Mouse (Mus musculus) kidney, embryonic 15.5 days (tissue): ENCODE data around the gene Msrb3. TPM values are rescaled to one million over a fixed set of nuclear protein-coding genes. Genes with fewer than 3 reads are reported as not detected.

Source experiments
- ATAC-seq: fragments of 200-750 bp; cut with Nextera tagmentation; replicated peaks from 2 replicates; pipeline ENCODE4 v1.8.0; 2017; ENCODE audit warnings: moderate TSS enrichment; ENCODE audit not compliant: low FRiP score
- H3K27ac ChIP-seq: fragments of 300-500 bp; sonication (generic); 2 replicates; pipeline ENCODE4 v1.5.1; 2015; ENCODE audit warnings: mild to moderate bottlenecking, inconsistent platforms
- H3K27me3 ChIP-seq: fragments of 300-500 bp; sonication (generic); 2 replicates; pipeline ENCODE4 v1.6.1; 2015; ENCODE audit warnings: inconsistent platforms
- H3K36me3 ChIP-seq: fragments of 300-500 bp; sonication (generic); 2 replicates; pipeline ENCODE4 v1.6.1; 2015; ENCODE audit warnings: inconsistent platforms
- H3K4me1 ChIP-seq: fragments of 300-500 bp; sonication (generic); 2 replicates; pipeline ENCODE4 v1.6.1; 2015; ENCODE audit warnings: inconsistent platforms
- H3K4me2 ChIP-seq: fragments of 300-500 bp; sonication (generic); 2 replicates; pipeline ENCODE4 v1.6.1; 2015; ENCODE audit warnings: moderate library complexity, mild to moderate bottlenecking, inconsistent platforms
- H3K4me3 ChIP-seq: fragments of 300-500 bp; sonication (generic); replicated peaks from 2 replicates; pipeline ENCODE4 v1.5.1; 2015; ENCODE audit warnings: mild to moderate bottlenecking, inconsistent platforms
- H3K9ac ChIP-seq: fragments of 300-500 bp; sonication (generic); 2 replicates; pipeline ENCODE4 v1.6.1; 2015; ENCODE audit warnings: mild to moderate bottlenecking, inconsistent platforms
- H3K9me3 ChIP-seq: fragments of 300-500 bp; sonication (generic); replicated peaks from 2 replicates; pipeline ENCODE4 v1.6.1; 2016; ENCODE audit warnings: inconsistent platforms
- WGBS: fragments of 180-500 bp; shearing (Covaris S2); methylation state at CpG from one replicate; pipeline ENCODE4 v1.1.7; 2015; ENCODE audit warnings: mixed read lengths; 5-methylcytosine and 5-hydroxymethylcytosine counted together
- polyA plus RNA-seq: library from polyadenylated mRNA; unstranded; fragments of >200 nt; fragmentation: Nextera tagmentation; extraction: Ambion mirVana; gene quantifications from 2 replicates; pipeline ENCODE4 v1.2.1, GENCODE M21; 2015

Gene Msrb3
- polyA plus RNA-seq, 1 experiment from 2014 or later: 8.5 TPM

DNA sequence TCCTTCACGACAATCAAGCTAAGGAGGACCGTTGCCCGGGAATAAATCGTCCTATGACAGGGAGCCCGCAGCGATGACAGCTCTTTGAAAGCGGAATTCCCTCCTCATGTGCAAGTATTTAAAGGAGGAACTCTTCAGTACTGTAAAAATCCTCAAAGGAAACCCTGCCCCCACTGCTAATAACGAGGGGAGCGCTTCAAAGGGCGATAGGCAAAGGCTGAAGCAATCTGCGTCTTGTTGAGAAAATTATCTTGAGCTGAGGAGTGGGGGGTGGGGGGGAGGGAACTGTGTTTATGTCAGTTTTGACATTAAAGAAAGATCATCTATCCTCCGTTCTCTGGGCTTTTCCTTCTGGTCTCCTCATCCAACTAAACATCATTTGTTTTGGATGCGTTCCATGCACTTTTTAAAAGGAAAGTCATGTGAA is 104.5 kb downstream of the Msrb3 start:
- H3K4me2 ChIP-seq: peak overlapping the region; percentile 28

DNA sequence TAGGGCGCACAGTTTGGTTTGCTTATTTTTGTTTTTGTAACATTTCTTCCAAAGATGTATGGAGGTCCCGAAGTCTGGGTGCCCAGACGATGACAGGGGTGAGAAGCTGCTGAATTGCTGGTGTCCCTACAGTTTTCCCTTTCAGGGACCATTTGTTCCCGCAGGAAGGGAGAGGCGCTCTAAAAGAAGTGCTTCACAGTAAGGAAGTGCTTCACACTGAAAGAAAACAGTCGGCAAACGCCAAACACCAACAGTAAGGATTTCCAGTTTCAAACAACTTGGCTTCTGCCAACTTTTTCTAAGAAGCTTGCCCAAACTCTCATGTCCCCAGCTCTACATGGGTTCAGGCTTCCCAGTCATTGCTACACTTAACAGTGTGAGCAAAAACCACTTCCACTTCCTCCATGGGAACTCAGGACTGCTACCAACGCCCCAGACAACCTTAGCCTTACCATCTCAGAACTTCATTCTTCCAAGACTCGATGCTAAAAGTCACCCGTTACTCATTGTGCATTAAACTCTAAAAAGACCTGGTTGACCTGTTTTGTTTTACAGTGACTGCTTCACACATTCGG is 106.6 kb downstream of the Msrb3 start:
- WGBS: 55% methylated on average over 11 of the region's 11 CpGs
- no peak for ATAC-seq
- Histone ChIP-seq H3K4me2 (no peak overlapping the region), H3K36me3 (no peaks in the 10 kb centered on the region), H3K4me1 (peaks cover 25% of the 10 kb centered on the region), H3K9me3 (no peaks in the 10 kb centered on the region), H3K9ac (no peak overlapping the region), H3K4me3 (no peak overlapping the region), H3K27me3 (no peaks in the 10 kb centered on the region), H3K27ac (no peak overlapping the region)

More for the DNA sequence above, 104.5 kb downstream of the Msrb3 start:
- no peak overlapping the region for H3K4me3 ChIP-seq
- H3K27ac ChIP-seq: peak overlapping the region; percentile 69
- no peaks in the 10 kb centered on the region for H3K36me3 ChIP-seq
- WGBS: 17% methylated on average over 13 of the region's 13 CpGs
- H3K9ac ChIP-seq: no peak overlapping the region
- H3K9me3 ChIP-seq: no peaks in the 10 kb centered on the region
- H3K4me1 ChIP-seq: peaks cover 26% of the 10 kb centered on the region
- no peak; the same call in 1 of the 2 replicates for ATAC-seq
- H3K27me3 ChIP-seq: no peaks in the 10 kb centered on the region

DNA sequence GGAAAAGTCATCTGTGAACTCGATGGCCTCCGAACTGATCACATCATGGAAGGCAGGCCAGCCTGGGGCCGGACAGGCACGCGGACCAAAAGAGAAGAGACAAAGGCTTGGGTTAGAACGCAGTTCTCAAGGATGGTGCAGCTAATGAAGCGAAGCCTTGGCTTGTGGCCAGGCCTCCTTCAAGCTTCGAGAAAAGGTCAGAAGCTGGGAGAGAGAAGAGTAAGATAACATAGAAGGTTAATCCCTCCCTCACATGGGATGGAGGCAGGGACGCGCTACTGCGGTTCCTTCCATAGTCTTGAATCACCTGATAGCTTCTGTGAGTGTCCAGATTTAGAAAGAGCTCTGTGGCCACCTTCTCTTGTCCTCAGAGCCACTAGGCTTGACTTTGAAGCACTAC is 107.5 kb downstream of the Msrb3 start:
- H3K9me3 ChIP-seq: no peaks in the 10 kb centered on the region
- ATAC-seq: no peak
- H3K27me3 ChIP-seq: no peaks in the 10 kb centered on the region
- H3K4me3 ChIP-seq: no peak overlapping the region
- no peaks in the 10 kb centered on the region for H3K36me3 ChIP-seq
- 67% methylated on average over 11 of the region's 11 CpGs for WGBS
- H3K27ac ChIP-seq: no peak overlapping the region
- peaks cover 25% of the 10 kb centered on the region for H3K4me1 ChIP-seq
- H3K9ac ChIP-seq: no peak overlapping the region
- H3K4me2 ChIP-seq: no peak overlapping the region

DNA sequence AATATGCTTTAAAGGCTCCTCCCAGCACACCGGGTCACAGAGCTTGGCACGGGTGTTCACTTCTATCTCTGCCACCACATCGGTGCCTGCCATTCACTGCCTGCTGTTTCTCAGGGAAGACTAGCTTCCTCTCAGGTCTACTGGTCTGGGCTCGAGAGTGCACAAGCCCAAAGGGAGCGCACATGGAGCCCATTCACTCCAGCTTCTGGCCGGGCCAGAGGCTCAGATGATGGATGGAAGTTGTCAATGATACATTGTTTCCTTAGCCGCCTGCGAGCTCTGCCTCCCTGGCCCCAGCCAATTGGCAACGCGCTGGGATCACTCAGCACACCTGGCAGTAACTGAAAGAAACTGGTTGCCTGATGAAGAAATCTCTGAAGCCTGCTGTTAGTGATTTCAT is 111.7 kb downstream of the Msrb3 start:
- no peak for ATAC-seq
- Histone ChIP-seq H3K4me1 (peaks cover 26% of the 10 kb centered on the region), H3K9ac (no peak overlapping the region), H3K27ac (no peak overlapping the region), H3K27me3 (peaks cover 6% of the 10 kb centered on the region; the same call in 1 of the 2 replicates), H3K9me3 (no peaks in the 10 kb centered on the region), H3K4me2 (no peak overlapping the region), H3K4me3 (no peak overlapping the region), H3K36me3 (no peaks in the 10 kb centered on the region)
- 40% methylated on average over 10 of the region's 10 CpGs for WGBS

DNA sequence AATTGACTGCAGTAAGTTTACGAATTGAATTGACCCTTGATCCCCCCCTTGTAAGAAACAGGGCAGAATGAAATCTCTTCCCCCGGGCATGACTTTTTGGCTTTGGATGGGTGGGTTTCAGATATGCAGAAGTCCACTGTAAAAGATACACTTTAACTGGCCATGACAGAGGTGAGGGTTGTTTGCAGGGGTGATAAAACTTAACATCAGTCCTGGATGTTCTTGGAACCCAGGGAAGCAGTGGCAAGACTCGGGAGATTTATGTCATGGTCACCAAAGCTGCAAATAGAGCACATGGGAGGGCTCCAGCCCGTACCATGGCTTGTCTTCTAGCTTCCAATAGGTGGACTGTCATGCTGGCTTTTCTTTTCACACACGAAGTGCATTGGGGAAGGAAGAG is 114.4 kb downstream of the Msrb3 start:
- ATAC-seq: peak; percentile 58; the same call in 1 of the 2 replicates
- Histone ChIP-seq H3K9ac (no peak overlapping the region), H3K36me3 (no peaks in the 10 kb centered on the region), H3K4me1 (peaks cover 17% of the 10 kb centered on the region), H3K27me3 (peaks cover 6% of the 10 kb centered on the region; the same call in 1 of the 2 replicates), H3K9me3 (no peaks in the 10 kb centered on the region), H3K27ac (no peak overlapping the region), H3K4me3 (no peak overlapping the region), H3K4me2 (no peak overlapping the region)
- 27% methylated on average over 5 of the region's 5 CpGs for WGBS

DNA sequence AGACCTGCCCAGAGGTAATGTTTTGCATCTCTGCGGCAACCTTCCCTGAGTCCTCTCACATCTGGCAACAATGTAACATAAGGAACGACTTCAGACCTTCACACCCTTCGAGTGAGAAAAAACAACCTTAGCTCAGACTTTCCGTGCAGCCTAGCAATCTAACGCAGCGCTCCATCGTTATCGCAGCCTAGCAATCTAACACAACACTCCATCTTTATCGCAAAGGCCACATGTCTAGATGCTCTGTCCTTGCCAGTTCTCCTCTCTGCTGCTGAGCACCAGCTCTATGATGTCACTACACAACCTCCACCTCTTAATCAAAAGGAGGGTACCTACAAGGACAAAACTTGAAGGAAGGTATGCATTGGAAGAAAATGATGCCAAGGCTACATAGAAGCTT is 115.5 kb downstream of the Msrb3 start:
- H3K9me3 ChIP-seq: no peaks in the 10 kb centered on the region
- ATAC-seq: no peak

DNA sequence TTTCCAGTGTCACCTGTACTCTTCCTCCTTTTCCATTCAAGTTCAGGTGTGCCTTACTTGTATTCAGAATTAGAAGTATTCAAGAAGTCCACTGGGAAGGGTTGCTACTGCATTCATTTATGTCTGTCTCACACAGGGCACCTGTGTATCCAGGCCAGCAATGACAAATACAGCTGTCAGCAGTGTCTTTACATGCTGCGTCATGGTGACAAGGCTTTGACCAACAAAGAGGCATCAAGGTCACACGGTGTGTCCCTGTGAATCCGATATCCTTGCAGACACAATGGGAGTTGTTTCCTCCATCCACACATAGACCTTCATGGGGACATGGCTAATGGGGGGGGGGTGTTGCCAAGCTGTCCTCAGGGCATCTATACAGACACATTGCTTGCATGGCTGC is 121.4 kb downstream of the Msrb3 start:
- ATAC-seq: no peak
- H3K4me2 ChIP-seq: no peak overlapping the region
- H3K27ac ChIP-seq: no peak overlapping the region
- H3K9ac ChIP-seq: no peak overlapping the region
- no peaks in the 10 kb centered on the region for H3K27me3 ChIP-seq
- no peak overlapping the region for H3K4me3 ChIP-seq
- H3K4me1 ChIP-seq: no peaks in the 10 kb centered on the region
- no peaks in the 10 kb centered on the region; the same call in 1 of the 2 replicates for H3K9me3 ChIP-seq
- H3K36me3 ChIP-seq: no peaks in the 10 kb centered on the region
- WGBS: 87% methylated on average over 3 of the region's 3 CpGs

More for the DNA sequence above, 115.5 kb downstream of the Msrb3 start:
- Histone ChIP-seq H3K36me3 (no peaks in the 10 kb centered on the region), H3K27me3 (peaks cover 6% of the 10 kb centered on the region; the same call in 1 of the 2 replicates), H3K9ac (no peak overlapping the region), H3K4me2 (no peak overlapping the region), H3K4me3 (no peak overlapping the region), H3K27ac (no peak overlapping the region), H3K4me1 (peaks cover 17% of the 10 kb centered on the region)
- WGBS: 57% methylated on average over 9 of the region's 9 CpGs

DNA sequence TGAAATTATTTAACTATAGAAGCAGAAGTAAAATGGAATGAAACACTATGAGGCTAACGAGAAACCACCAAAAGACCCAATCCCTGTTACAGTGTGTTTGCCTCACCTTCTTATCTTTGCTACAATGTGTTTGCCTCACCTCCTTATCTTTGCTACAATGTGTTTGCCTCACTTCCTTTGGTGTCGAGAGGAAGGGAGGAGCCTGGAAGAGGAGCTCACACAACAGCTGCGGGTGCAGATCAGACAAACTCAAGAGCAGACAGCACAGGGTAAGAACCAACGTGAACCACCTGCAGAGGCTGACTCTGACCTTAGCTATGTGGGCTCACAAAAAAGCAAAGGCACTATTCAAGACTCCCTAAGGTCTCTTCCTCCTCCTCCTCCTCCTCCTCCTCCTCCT is 123.5 kb downstream of the Msrb3 start:
- WGBS: 82% methylated on average over 4 of the region's 4 CpGs
- H3K4me3 ChIP-seq: no peak overlapping the region
- H3K9me3 ChIP-seq: no peaks in the 10 kb centered on the region; the same call in 1 of the 2 replicates
- H3K27me3 ChIP-seq: no peaks in the 10 kb centered on the region
- no peak overlapping the region for H3K27ac ChIP-seq
- no peak overlapping the region for H3K4me2 ChIP-seq
- no peaks in the 10 kb centered on the region for H3K4me1 ChIP-seq
- H3K9ac ChIP-seq: no peak overlapping the region
- no peak for ATAC-seq
- H3K36me3 ChIP-seq: no peaks in the 10 kb centered on the region

DNA sequence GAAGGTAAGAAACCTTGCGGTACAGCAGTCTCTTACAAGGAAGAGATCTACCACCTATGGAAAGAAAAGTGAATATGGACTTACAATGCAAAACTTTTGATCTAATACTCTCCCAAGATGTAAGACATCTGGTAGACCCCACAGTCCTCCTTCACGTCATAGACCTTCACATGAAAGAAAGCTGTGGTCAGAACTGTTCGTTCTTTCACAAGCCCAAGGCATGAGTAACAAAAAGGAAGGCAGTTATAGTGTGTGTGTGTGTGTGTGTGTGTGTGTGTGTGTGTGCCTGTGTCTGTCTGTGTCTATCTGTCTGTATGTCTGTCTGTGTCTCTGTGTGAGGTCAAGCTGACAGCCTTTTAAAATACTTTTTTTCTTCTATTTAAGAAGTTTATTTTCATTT is 131.5 kb downstream of the Msrb3 start:
- Histone ChIP-seq H3K9ac (no peak overlapping the region), H3K36me3 (no peaks in the 10 kb centered on the region), H3K4me1 (peaks cover 20% of the 10 kb centered on the region), H3K9me3 (no peaks in the 10 kb centered on the region), H3K4me3 (no peak overlapping the region), H3K27me3 (no peaks in the 10 kb centered on the region), H3K27ac (no peak overlapping the region), H3K4me2 (no peak overlapping the region)
- 91% methylated on average over 3 of the region's 3 CpGs for WGBS
- no peak for ATAC-seq

DNA sequence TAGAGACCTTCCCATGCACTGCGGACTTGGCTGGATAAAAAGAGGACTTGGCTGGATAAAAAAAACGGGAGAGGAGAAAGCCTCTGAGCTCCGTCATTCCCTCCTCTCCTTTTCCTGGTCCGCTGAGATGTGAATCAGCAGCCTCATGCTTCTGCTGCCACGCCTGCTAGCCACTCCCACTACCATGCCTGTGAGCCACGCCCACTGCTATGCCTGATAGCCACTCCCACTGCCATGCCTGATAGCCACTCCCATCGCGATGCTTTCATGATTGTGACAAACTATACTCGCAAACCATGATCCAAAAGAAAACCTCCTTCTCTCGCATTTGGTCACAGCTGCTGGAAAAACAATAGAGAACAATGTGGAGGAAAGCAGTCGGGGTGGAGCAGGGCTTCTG is 133.5 kb downstream of the Msrb3 start:
- no peak for ATAC-seq
- 87% methylated on average over 11 of the region's 11 CpGs for WGBS
- Histone ChIP-seq H3K4me1 (peaks cover 20% of the 10 kb centered on the region), H3K9ac (no peak overlapping the region), H3K4me3 (no peak overlapping the region), H3K9me3 (no peaks in the 10 kb centered on the region), H3K4me2 (no peak overlapping the region), H3K27me3 (no peaks in the 10 kb centered on the region), H3K36me3 (no peaks in the 10 kb centered on the region), H3K27ac (no peak overlapping the region)

DNA sequence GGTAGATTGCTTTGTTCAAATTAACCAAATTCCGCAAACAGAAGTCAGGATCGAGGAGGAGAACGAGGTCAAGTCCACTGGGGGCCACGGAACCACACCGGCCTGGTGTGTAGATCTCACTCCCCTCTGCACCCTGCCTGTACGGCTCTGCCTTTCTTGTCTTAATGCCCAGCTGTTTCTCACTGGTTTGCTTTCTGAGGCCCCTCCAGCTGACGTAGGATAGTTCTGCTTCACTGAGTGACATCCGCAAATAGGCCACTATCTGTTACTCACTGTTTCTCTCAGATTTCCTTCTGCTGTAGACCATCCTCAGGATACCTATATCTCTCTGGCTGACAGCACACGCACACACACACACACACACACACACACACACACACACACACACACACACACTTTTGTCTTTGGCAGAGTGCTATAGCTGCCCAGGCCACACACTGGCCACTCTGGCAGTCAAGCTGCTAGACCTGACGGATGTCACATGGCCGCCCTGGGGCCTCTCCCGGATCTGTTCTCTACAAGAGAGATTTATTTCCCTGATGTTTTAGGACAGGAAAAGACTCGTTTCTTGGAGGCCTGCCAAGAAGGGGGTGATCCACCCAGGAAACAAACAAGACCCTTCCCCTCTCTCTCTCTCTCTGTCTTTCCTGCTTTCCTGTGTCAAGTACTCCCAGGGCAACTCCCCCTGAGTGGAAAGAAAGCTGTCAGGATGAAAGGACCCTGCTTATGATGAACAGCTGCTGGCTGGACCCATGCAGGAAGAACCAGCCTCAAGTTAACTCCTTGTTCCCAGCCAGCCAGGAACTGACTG is 135.0 kb downstream of the Msrb3 start:
- Histone ChIP-seq H3K9ac (no peak overlapping the region), H3K4me1 (peaks cover 20% of the 10 kb centered on the region), H3K4me3 (no peak overlapping the region), H3K36me3 (no peaks in the 10 kb centered on the region), H3K9me3 (no peaks in the 10 kb centered on the region), H3K27ac (peak overlapping the region; percentile 81), H3K27me3 (no peaks in the 10 kb centered on the region), H3K4me2 (peak overlapping the region; percentile 26)
- ATAC-seq: peak; percentile 97
- WGBS: 13% methylated on average over 13 of the region's 13 CpGs

DNA sequence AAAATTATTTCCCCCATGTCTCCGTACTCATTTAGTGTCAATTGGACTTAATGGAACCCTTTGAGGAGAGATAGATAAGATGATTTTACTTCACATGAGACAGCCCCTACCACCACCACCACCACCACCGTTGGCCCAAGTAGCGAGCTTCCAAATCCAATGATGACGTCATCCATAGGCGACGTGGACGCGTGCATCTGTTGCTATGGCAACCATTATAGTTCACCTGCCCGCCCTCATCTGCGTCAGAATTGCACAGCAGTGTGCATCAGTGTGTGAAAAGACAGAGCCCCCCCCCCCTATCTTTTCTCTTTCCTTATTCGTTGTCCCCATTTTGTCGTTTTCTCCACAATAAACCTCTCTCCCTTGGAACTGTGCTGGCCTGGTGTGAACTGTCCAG is 135.9 kb downstream of the Msrb3 start:
- no peak for ATAC-seq
- Histone ChIP-seq H3K9ac (no peak overlapping the region), H3K36me3 (no peaks in the 10 kb centered on the region), H3K4me1 (peaks cover 20% of the 10 kb centered on the region), H3K4me3 (no peak overlapping the region), H3K27ac (peak overlapping the region; percentile 81), H3K27me3 (no peaks in the 10 kb centered on the region), H3K9me3 (no peaks in the 10 kb centered on the region), H3K4me2 (no peak overlapping the region)
- 91% methylated on average over 12 of the region's 12 CpGs for WGBS
